Mouse (Mus musculus) spleen, adult 18-20 months (tissue): ENCODE results near the gene Dnajc9.
A peak's percentile ranks its signal among the peaks of the same experiment; 100 is the strongest.

Source experiments
- DNase-seq, 2 experiments: peaks; one replicate each; pipeline ENCODE4 v3.0.0; 2022; ENCODE audit warnings: mixed read lengths in 2 of 2

The Dnajc9 gene

GRCm38 (mm10) chr14:20347991-20348541 is 40.6 kb downstream of the Dnajc9 start, which contains the start of the genes Ecd and Fam149b:
Ecd (minus strand) TSS chr14:20348121.
Fam149b (plus strand) TSS chr14:20348162.
- DNase-seq: peak; percentile 85 to 87

DNA sequence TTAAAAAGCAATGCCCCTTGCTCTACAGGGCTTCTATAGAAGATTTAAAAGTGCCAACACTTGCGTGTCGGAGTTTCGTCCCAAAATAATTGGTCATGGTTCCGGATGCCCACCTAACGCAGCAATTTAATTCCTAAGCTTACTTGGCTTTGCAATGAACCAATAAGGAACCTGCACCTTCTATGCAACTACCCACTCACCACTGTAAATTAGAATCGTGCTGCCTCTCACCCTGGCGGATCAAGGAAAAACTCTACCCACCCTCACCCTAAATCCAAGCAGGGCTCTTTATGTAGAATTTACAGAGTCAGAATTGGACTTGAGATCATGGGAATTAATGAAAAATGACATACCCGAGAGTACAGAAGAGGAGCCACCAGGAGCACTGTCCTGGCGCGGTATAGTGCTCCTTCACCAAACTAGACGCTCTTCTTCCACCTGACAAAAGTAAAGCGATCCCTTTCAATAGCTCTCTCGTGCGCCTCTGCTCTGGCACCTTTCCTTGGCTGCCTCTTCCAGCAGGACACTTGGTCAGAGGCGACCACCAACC is 41.2 kb downstream of the Dnajc9 start:
- no peak for DNase-seq

DNA sequence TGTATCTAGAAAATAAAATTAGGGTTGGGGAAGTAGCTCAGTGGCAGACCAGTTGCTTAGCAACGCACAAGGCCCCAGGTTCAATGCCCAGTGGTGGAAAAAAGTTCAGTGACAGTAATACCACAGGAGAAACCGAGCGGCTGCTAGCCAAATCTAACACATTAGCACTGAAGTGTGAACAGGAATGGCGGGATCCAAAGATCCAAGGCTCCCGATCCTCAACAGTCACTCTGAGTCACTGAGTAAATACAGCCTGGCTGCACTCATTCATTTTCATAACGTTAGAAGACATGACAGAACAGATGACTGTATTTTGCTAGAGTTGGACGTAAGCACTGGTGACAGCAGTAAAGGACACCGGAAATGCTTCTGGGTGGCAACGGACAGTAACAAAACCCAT is 42.8 kb downstream of the Dnajc9 start:
- no peak for DNase-seq

GRCm38 (mm10) chr14:20340866-20341265 is 47.8 kb downstream of the Dnajc9 start:
- peak in 1 of 2 experiments; percentile 13 for DNase-seq

GRCm38 (mm10) chr14:20340149-20340548 is 48.6 kb downstream of the Dnajc9 start:
- DNase-seq: peak in 1 of 2 experiments; percentile 35

DNA sequence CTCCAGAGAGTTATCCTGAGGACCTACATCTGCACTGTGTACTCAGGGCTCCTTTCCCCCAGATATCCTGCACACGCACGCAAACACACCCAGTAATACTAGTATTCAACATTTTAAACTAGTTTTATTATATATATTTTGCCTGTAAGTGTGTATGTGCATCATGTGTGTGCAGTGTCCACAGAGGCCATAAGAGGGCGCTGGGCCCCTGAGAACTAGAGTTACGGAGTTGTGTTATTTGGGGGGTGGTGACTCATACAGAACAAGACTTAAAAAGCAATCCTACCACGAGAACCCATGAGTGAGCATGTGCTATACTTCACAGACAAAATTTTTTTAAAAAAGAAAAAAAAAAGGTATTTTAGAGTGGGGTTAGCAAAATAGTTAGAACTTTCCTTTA is 49.3 kb downstream of the Dnajc9 start:
- DNase-seq: no peak
